ENCODE assay signal across 8 mouse cellular contexts in the genomic region with DNA sequence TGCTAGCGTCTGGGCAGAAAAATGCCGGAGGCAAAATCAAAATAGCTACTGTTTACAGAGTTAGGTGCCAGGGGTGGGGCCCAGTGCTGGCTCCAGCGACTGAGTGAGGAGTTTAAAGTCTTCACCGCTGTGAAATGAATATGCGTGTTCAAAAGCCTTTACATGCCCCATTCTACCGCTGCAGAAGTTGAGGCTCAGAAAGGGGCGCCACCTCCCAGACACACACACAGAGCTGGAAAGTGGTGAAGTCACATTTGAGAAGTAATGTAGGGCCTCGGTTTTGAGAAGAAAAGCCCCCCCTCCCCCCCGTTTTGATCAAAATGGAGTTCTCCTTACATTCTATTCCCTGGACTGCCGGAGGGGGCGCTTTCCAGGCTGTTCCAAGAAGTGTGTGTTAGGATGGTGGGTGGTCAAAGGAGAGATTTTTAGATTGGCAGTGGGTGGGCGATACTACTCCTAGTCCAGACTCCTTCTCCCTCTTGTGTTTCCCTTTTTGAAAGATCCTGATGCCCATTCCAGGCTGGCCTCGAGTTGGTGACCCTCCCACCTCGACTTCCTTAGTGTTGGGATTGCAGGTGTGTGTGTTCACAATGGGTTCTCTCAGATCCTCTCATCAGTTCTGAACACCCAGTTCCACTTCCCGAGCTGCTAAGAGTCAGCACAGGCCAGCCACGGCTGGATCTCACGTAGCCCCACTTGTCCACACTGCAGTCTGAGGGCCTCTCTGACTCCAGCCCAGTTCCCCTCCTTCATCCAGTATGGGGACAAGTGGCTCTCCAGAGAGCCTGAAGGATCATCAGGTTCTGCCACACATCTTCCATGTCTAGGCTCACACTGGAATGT.
DNase-seq lines count a peak whose midpoint lies in the region; ATAC-seq and TF ChIP-seq lines count a peak whose summit lies in the region.

No protein-coding gene starts in this region.

- no peak overlapping the region for H3K4me3 ChIP-seq in ES-Bruce4 (ENCODE audit: low read depth, low read length)
- H3K4me3 ChIP-seq in hindbrain, postnatal 0 days (ENCODE audit: low read length), result no peak overlapping the region
- no peak overlapping the region for H3K4me3 ChIP-seq in gastrocnemius, adult 2 months

- H3K27ac ChIP-seq in ES-Bruce4 (ENCODE audit: insufficient read depth, low read length), result no peak overlapping the region
- no peak overlapping the region for H3K27ac ChIP-seq in hindbrain, postnatal 0 days
- H3K27ac ChIP-seq in gastrocnemius, adult 2 months, result no peak overlapping the region

- 30% methylated on average over 17 of the region's 17 CpGs for WGBS in hindbrain, postnatal 0 days

- TF ChIP-seq EP300 in ES-Bruce4 (IDR thresholded peaks at IDR 0.05; ENCODE audit: insufficient read depth, low read depth, low read length), result no peak

- intact Hi-C loops in gastrocnemius, postnatal 36 days (cut with DNase I), result loop anchor here (5.0 to 10.0 kb wide), 2 partner anchors 65 to 163 kb away; no protein-coding TSS in a partner anchor
- intact Hi-C loops in gastrocnemius, adult 2 months (cut with DNase I), result no loop called here

- ATAC-seq in hindbrain, postnatal 0 days, result no peak
- ATAC-seq in erythroid progenitor cell, adult 5-6 weeks (replicated peaks; ENCODE audit: low FRiP score, poor library complexity, severe bottlenecking), result no peak

- peak; percentile 28 for DNase-seq in cerebellum, adult 11 months
- DNase-seq in cerebellum, adult 8-10 months, result no peak
- peak; percentile 43 for DNase-seq in hindbrain, postnatal 0 days (ENCODE audit: low spot score)
- DNase-seq in lung, postnatal 10 days, result peak; percentile 52
- no peak for DNase-seq in gastrocnemius, postnatal 36 days
- no peak for DNase-seq in gastrocnemius, adult 2 months

- peak overlapping the region; percentile 21 for H3K4me2 ChIP-seq in hindbrain, postnatal 0 days (ENCODE audit: low read depth, low read length)

- no peaks in the 10 kb centered on the region for H3K9me3 ChIP-seq in ES-Bruce4 (replicated peaks; ENCODE audit: control insufficient read depth, insufficient read depth, low read length, poor library complexity, severe bottlenecking)
- 0 out of 2 replicates have a peak, but pooled peaks cover under 1% of the 10 kb centered on the region for H3K9me3 ChIP-seq in hindbrain, postnatal 0 days (ENCODE audit: low read length)

- TF ChIP-seq POLR2A in ES-Bruce4 (IDR thresholded peaks at IDR 0.05; ENCODE audit: insufficient read depth, low read length), result no peak

- peaks cover 25% of the 10 kb centered on the region for H3K27me3 ChIP-seq in ES-Bruce4 (ENCODE audit: control insufficient read depth, insufficient read depth, low read length, poor library complexity, severe bottlenecking)
- 0 out of 2 replicates have a peak, but pooled peaks cover 7% of the 10 kb centered on the region for H3K27me3 ChIP-seq in hindbrain, postnatal 0 days (ENCODE audit: insufficient read depth, low read length)

- no peak overlapping the region for H3K9ac ChIP-seq in ES-Bruce4 (ENCODE audit: low read depth, poor library complexity, severe bottlenecking)
- no peak overlapping the region for H3K9ac ChIP-seq in hindbrain, postnatal 0 days (replicated peaks; ENCODE audit: low read length)

- no peaks in the 10 kb centered on the region for H3K4me1 ChIP-seq in ES-Bruce4 (ENCODE audit: control insufficient read depth, insufficient read depth, low read length)
- H3K4me1 ChIP-seq in hindbrain, postnatal 0 days (ENCODE audit: insufficient read depth, low read length), result peaks cover 40% of the 10 kb centered on the region

- no peaks in the 10 kb centered on the region for H3K36me3 ChIP-seq in ES-Bruce4 (ENCODE audit: control insufficient read depth, insufficient read depth, low read length, poor library complexity, severe bottlenecking)
- H3K36me3 ChIP-seq in hindbrain, postnatal 0 days (ENCODE audit: insufficient read depth, low read length), result no peaks in the 10 kb centered on the region

- peak; percentile 6 for TF ChIP-seq CTCF in ES-Bruce4 (IDR thresholded peaks at IDR 0.05; ENCODE audit: low read depth, low read length)
- peak; percentile 50 for TF ChIP-seq CTCF in hindbrain, postnatal 0 days (IDR thresholded peaks at IDR 0.05; ENCODE audit: low read depth)
- no peak; the same call in 1 of the 2 replicates for TF ChIP-seq CTCF in gastrocnemius, adult 2 months (IDR thresholded peaks at IDR 0.05)

Comparison
In these comparisons a context has a peak if more than half of its experiments do, and no peak if none do; other contexts are left out.
1. DNase-seq: peak in cerebellum, adult 11 months (single experiment), hindbrain, postnatal 0 days (single experiment) and lung, postnatal 10 days (single experiment); none in cerebellum, adult 8-10 months (single experiment), gastrocnemius, postnatal 36 days (0 of 2) and gastrocnemius, adult 2 months (single experiment).